Mouse (Mus musculus) neural tube, embryonic 11.5 days (tissue): ENCODE data around the gene Slc25a42. TPM values are rescaled to one million over a fixed set of nuclear protein-coding genes. Genes with fewer than 3 reads are reported as not detected.

Experiments used
- ATAC-seq: fragments of 200-750 bp; cut with Nextera tagmentation; 2 replicates; pipeline ENCODE4 v1.8.0; 2017; ENCODE audit warnings: moderate number of reproducible peaks, mild to moderate bottlenecking, moderate TSS enrichment, moderate library complexity; ENCODE audit not compliant: insufficient read depth, low FRiP score, low TSS enrichment
- DNase-seq: peaks from one replicate; pipeline ENCODE4 v3.0.0-alpha.2; 2015; ENCODE audit warnings: low spot score
- H3K27ac ChIP-seq: fragments of 300-500 bp; sonication (generic); 2 replicates; pipeline ENCODE4 v1.5.1; 2014; ENCODE audit warnings: low read depth, mild to moderate bottlenecking, low read length
- H3K27me3 ChIP-seq: fragments of 300-500 bp; sonication (generic); 2 replicates; pipeline ENCODE4 v1.6.1; 2014; ENCODE audit warnings: mild to moderate bottlenecking, low read length, mixed read lengths; ENCODE audit not compliant: control insufficient read depth, insufficient read depth
- H3K36me3 ChIP-seq: fragments of 300-500 bp; sonication (generic); 2 replicates; pipeline ENCODE4 v1.6.1; 2014; ENCODE audit warnings: mild to moderate bottlenecking, low read length, moderate library complexity, mixed read lengths; ENCODE audit not compliant: control insufficient read depth, insufficient read depth
- H3K4me1 ChIP-seq: fragments of 300-500 bp; sonication (generic); 2 replicates; pipeline ENCODE4 v1.6.1; 2014; ENCODE audit warnings: low read length, mixed read lengths; ENCODE audit not compliant: control insufficient read depth, insufficient read depth
- H3K4me2 ChIP-seq: fragments of 300-500 bp; sonication (generic); 2 replicates; pipeline ENCODE4 v1.6.1; 2014; ENCODE audit warnings: low read depth, mild to moderate bottlenecking, moderate library complexity
- H3K4me3 ChIP-seq: fragments of 300-500 bp; sonication (generic); 2 replicates; pipeline ENCODE4 v1.5.1; 2014; ENCODE audit warnings: low read depth, low read length
- H3K9ac ChIP-seq: fragments of 300-500 bp; sonication (generic); 2 replicates; pipeline ENCODE4 v1.6.1; 2014; ENCODE audit warnings: mild to moderate bottlenecking, low read length
- H3K9me3 ChIP-seq: fragments of 300-500 bp; sonication (generic); 2 replicates; pipeline ENCODE4 v1.6.1; 2016; ENCODE audit warnings: low read length; ENCODE audit not compliant: control insufficient read depth
- WGBS: fragments of 180-500 bp; shearing (Covaris S2); extraction: QIAGEN DNeasy Blood & Tissue Kit; methylation state at CpG from one replicate; pipeline ENCODE4 v1.1.7; 2014; 5-methylcytosine and 5-hydroxymethylcytosine counted together
- polyA plus RNA-seq: library from polyadenylated mRNA; unstranded; fragments of >200 nt; fragmentation: Nextera tagmentation; extraction: Ambion mirVana; gene quantifications from 2 replicates; pipeline ENCODE4 v1.2.1, GENCODE M21; 2014

Gene Slc25a42
- polyA plus RNA-seq, 1 experiment from 2014 or later: 2.4 TPM

DNA sequence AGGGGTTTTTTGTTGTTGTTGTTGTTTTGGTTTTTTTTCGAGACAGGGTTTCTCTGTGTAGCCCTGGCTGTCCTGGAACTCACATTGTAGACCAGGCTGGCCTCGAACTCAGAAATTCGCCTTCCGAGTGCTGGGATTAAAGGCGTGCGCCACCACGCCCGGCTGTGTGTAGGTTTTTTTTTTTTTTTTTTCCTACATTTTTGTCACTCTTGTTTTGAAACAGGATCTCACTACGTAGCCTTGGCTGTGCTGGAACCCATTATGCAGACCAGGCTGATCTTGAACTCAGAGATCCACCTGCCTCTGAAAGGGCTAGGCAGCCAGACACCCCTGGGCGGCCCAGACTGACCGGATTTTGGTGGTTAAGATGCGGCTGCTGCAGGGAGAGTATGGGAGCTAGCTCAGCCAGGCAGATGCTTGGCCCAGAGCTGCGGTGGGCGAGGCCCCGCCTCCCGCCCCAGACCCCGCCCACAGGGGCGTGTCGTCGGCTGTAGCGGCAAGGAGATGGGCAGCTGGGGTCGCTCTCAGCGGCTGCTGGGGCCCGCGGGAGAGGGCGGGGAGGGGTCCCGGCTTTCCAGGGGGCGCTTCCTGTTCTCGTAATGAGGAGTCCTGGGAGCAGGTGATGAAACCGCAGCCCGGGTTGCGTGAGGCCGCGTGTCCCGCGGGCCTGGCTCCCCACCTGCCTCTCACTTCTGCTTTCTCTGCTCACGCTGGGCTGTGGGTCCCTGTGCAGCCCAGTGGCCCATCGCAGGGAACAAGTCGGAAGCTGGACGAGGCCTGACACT lies 53.8 kb downstream of the Slc25a42 start:
- H3K36me3 ChIP-seq: no peaks in the 10 kb centered on the region
- peak overlapping the region; percentile 35 for H3K4me3 ChIP-seq
- no peaks in the 10 kb centered on the region for H3K9me3 ChIP-seq
- peak overlapping the region; percentile 11; the same call in 1 of the 2 replicates for H3K9ac ChIP-seq
- ATAC-seq (peak; percentile 95), DNase-seq (peak; percentile 93)
- peak overlapping the region; percentile 48 for H3K4me2 ChIP-seq
- WGBS: 14% methylated on average over 39 of the region's 40 CpGs
- H3K4me1 ChIP-seq: no peaks in the 10 kb centered on the region; the same call in 1 of the 2 replicates
- H3K27ac ChIP-seq: no peak overlapping the region
- 0 out of 2 replicates have a peak, but pooled peaks cover 4% of the 10 kb centered on the region for H3K27me3 ChIP-seq

DNA sequence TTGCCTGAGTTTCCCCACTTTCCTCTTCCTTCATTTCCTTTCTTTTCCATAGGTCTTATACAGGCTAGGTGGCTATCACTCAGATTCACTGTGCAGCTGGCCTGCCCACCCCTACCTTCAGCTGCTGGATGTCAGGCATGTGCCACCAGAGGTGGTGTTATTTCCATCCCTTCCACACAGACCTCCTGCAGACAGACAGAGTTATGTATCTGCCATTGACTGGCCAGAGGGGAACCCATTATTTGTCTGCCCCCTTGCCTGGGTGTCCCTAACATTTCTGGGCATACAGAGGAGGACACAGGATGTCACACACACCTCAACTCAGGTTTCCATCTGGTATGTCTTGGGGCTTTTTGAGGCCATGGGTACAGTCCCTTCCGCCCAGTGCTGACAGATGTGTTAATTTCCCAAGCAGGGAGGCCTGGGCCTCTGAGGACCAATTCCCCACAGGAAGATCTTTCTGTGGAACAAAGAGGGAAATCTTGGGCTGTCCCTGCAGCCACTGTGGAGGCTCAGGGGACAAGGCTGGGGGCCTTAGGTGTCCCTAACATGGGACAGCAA lies 54.8 kb downstream of the Slc25a42 start:
- Histone ChIP-seq H3K36me3 (no peaks in the 10 kb centered on the region), H3K27ac (no peak overlapping the region), H3K4me3 (no peak overlapping the region), H3K27me3 (0 out of 2 replicates have a peak, but pooled peaks cover 4% of the 10 kb centered on the region), H3K9ac (no peak overlapping the region), H3K9me3 (no peaks in the 10 kb centered on the region), H3K4me1 (no peaks in the 10 kb centered on the region; the same call in 1 of the 2 replicates), H3K4me2 (no peak overlapping the region)
- WGBS: 96% methylated on average over 1 of the region's 1 CpGs
- ATAC-seq (no peak), DNase-seq (no peak)

DNA sequence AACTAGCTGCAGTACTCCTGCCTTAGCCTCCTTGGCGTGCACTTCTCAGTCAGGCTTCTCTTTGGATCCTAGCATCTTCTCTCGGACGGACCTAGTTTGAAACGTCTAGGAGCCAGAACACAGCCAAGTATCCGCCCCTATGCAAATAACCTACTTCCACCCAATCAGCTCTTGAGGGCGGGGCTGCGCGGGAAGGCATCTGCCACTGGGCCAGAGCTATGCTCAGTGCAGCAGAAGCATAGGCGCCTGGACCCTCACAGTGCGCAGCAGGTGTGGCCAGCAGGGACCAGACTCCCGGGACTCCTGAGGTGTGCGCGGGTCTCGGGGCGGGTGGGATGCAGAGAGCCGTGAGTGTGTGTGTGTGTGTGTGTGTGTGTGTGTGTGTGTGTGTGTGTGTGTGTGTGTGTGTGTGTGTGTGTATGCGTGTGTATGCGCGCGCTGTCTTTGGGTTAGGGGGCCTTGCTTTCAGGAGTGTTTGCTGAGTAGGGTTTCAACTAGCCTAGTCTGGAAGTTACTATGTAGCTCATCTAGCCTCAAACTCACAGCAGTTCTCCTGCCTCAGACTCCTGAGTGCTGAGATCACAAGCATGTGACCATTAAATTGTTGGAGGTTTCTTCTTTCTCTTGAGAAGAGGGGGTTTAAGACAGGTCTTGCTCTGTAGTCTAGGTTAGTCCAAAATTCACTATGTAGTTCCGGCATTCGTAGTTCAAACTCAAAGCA lies 59.4 kb downstream of the Slc25a42 start:
- 13% methylated on average over 13 of the region's 22 CpGs for WGBS
- ATAC-seq: peak; percentile 92
- H3K4me3 ChIP-seq: no peak overlapping the region

DNA sequence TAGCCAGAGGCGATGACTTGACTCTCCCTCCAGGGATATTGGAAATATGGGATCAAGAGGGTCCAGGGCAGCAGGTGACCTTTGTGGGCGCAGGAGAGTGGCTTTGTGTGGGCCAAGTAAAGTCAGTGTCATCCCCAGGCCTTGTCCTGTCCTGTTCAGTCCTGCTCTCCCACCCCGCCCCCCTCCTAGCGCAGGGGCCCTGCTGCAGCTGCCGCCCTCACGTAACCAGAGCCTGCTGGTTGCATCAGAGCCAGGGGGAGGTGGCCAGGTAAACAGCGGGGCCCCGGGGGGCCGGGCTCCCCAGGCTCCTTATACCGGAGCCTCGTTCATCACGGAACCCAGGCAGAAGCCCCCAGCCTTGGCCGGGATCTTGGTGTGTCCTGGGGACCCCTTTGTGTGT lies 61.9 kb downstream of the Slc25a42 start:
- Histone ChIP-seq H3K4me1 (no peaks in the 10 kb centered on the region), H3K9me3 (no peaks in the 10 kb centered on the region), H3K27me3 (no peaks in the 10 kb centered on the region), H3K27ac (no peak overlapping the region), H3K9ac (no peak overlapping the region), H3K36me3 (no peaks in the 10 kb centered on the region), H3K4me3 (no peak overlapping the region), H3K4me2 (no peak overlapping the region)
- ATAC-seq: no peak
- 13% methylated on average over 13 of the region's 13 CpGs for WGBS
- peak; percentile 27 for DNase-seq

More for the DNA sequence above, 59.4 kb downstream of the Slc25a42 start:
- Histone ChIP-seq H3K9ac (no peak overlapping the region), H3K27me3 (no peaks in the 10 kb centered on the region), H3K4me1 (no peaks in the 10 kb centered on the region), H3K9me3 (no peaks in the 10 kb centered on the region), H3K27ac (no peak overlapping the region), H3K36me3 (no peaks in the 10 kb centered on the region), H3K4me2 (peak overlapping the region; percentile 25; the same call in 1 of the 2 replicates)
- DNase-seq: peak; percentile 83

DNA sequence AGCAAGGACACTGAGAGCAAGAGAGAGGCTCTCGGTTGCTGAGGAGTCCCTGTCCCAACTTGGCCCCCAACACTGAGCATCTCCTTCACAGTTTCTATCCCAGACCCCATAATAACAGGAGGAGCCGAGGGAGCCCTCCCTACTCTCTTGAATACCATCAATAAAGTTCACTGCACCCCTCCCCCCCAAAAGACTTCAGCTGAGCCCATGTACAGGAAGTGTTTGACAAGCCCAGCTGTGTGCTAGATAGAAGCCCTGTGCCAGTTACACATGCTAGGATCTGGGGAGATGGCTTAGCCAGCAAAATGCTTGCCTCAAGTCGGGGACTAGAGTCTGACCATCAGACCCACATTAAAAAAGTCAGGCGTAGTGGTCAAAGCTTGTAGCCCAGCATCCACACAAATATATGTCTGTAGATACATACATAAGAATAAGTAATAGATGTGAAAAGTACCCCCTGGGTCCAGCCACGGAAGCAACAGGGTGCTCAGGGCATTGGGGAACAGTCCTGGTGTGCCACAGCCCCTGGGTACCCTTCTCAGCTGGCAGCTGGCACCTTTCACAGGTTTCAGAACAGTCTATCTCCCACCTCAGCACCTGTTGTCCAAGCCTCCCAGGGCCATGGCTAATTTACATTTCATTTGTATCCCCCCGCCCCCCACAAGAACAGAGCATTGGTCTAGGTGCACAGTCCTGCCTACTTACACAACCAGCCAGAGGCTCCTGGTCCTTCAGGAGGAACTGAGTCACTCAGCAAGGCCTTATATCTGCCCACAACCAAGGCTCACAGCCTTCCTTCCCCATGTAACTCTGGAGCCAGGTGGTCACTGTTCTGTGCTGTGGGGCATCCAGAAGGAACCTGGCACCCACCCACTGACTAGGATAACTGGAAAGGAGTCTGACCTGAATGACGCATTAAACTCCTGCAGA lies 64.2 kb downstream of the Slc25a42 start:
- Histone ChIP-seq H3K27ac (no peak overlapping the region), H3K4me1 (no peaks in the 10 kb centered on the region), H3K36me3 (peaks cover 7% of the 10 kb centered on the region; the same call in 1 of the 2 replicates), H3K4me3 (no peak overlapping the region), H3K9me3 (no peaks in the 10 kb centered on the region), H3K27me3 (no peaks in the 10 kb centered on the region), H3K9ac (no peak overlapping the region), H3K4me2 (no peak overlapping the region)
- 88% methylated on average over 7 of the region's 7 CpGs for WGBS
- ATAC-seq: no peak
- DNase-seq: no peak

DNA sequence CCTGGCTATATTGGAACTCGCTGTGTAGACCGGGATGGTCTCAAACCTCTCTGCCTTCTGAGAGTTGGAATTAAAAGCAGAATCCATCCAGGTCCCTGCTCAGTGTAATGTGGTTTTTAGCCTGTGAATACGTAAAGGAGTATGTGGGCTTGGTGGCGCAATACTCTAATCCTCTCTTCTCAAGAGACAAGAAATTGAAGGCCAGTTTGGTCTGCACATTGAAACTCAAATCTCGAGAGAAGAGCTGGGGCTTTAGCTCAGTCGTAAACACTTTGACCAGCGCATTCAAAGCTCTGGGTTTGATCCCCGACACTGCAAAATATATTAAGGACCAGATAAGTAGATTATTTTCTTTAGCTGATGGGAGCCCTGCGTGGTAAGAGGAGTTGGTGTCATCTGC lies 72.1 kb downstream of the Slc25a42 start:
- ATAC-seq (no peak), DNase-seq (no peak)
- peaks cover 7% of the 10 kb centered on the region for H3K36me3 ChIP-seq
- no peaks in the 10 kb centered on the region for H3K9me3 ChIP-seq
- no peaks in the 10 kb centered on the region for H3K27me3 ChIP-seq
- H3K4me3 ChIP-seq: peak overlapping the region; percentile 72
- WGBS: 14% methylated on average over 9 of the region's 9 CpGs
- H3K9ac ChIP-seq: peak overlapping the region; percentile 67
- H3K4me2 ChIP-seq: peak overlapping the region; percentile 68
- H3K27ac ChIP-seq: no peak overlapping the region
- peaks cover 12% of the 10 kb centered on the region for H3K4me1 ChIP-seq

DNA sequence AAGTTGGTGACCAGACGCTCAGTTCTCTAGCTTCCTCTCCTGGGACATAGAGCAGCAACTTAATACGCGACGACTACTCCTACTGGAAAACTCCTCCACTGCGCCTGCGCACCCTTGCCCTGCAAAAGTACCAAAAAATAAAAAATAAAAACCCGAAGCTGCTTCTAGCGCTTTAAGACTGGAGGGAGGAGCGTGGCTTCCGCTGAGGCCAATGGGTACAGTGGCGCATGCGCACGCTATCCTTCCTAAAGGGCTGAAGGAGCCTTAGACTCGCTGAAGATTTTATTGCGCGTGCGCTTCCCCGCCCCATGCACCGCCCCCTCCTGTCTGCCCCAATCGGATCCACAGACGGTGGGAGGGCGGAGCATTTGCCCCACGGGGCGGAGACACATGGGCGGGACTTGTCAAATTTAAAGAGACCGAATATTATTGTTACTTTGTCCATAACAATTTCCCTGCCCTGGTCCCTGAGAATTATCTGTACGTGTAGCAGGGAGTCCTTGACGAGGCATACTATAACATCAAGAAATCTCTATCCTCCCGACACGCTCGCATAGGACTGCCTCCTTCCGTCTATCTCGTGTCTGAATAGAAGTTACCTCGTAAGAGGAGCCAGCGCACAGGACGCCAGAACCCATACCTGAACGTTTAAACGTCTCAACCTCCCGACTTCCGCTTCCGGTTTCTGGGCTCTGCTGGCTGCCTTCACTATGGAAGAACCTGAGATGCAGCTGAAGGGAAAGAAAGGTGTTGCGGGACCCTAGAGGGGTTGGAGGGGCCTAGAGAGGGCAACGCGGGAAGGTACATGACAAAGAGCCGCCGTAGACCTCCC lies 72.9 kb downstream of the Slc25a42 start, which contains the start of the genes Rfxank, Borcs8 and Mef2b:
TSS of gene Rfxank (minus strand) at position 129 of the 832 bp plus-strand sequence.
TSS of gene Borcs8 (plus strand) at position 474 of the 832 bp plus-strand sequence.
TSS of gene Mef2b (plus strand) at position 686 of the 832 bp plus-strand sequence.
- peak; percentile 94 for ATAC-seq
- DNase-seq: peak; percentile 99
- under 1% methylated on average over 46 of the region's 46 CpGs for whole genome bisulfite sequencing
- Histone ChIP-seq H3K27ac (no peak within 1 kb of the TSS), H3K36me3 (peaks cover 7% of the 10 kb centered on the region), H3K4me1 (peaks cover 12% of the 10 kb centered on the region), H3K9ac (peak within 1 kb of the TSS; percentile 67), H3K4me3 (peak within 1 kb of the TSS; percentile 72), H3K9me3 (no peaks in the 10 kb centered on the region), H3K4me2 (peak within 1 kb of the TSS; percentile 68), H3K27me3 (no peaks in the 10 kb centered on the region)
